Mouse (Mus musculus) heart, adult 2 months (tissue): ENCODE data around the gene Fbxw7. TPM values are rescaled to one million over a fixed set of nuclear protein-coding genes. Genes with fewer than 3 reads are reported as not detected.

ENCODE experiments used
- DNase-seq, 2 experiments: peaks; one replicate each; pipeline ENCODE4 v3.0.0; 2021
- H3K27ac ChIP-seq: fragments of 200-600 bp; 2 replicates; pipeline ENCODE4 v1.8.1; 2022
- H3K27me3 ChIP-seq: fragments of 200-500 bp; 2 replicates; pipeline ENCODE4 v1.6.1; 2012; ENCODE audit warnings: mild to moderate bottlenecking, low read length, inconsistent platforms, mixed read lengths; ENCODE audit not compliant: control insufficient read depth, insufficient read depth
- H3K36me3 ChIP-seq: fragments of 200-500 bp; 2 replicates; pipeline ENCODE4 v1.6.1; 2012; ENCODE audit warnings: low read length, inconsistent platforms; ENCODE audit not compliant: control insufficient read depth, insufficient read depth
- H3K4me1 ChIP-seq: fragments of 200-500 bp; 2 replicates; pipeline ENCODE4 v1.6.1; 2011; ENCODE audit warnings: low read length; ENCODE audit not compliant: control insufficient read depth, insufficient read depth
- H3K4me3 ChIP-seq: fragments of 200-600 bp; 2 replicates; pipeline ENCODE4 v1.8.1; 2022
- H3K79me2 ChIP-seq: fragments of 200-500 bp; replicated peaks from 2 replicates; pipeline ENCODE4 v1.6.1; 2012; ENCODE audit warnings: mild to moderate bottlenecking, inconsistent platforms, low read length, moderate library complexity, mixed read lengths; ENCODE audit not compliant: control insufficient read depth, insufficient read depth
- H3K9ac ChIP-seq: fragments of 200-500 bp; 2 replicates; pipeline ENCODE4 v1.6.1; 2012; ENCODE audit warnings: low read depth, mild to moderate bottlenecking, control low read depth, inconsistent platforms, low read length, mixed read lengths
- CTCF ChIP-seq: fragments of 200-600 bp; IDR thresholded peaks from 2 replicates; pipeline ENCODE4 v1.8.1; 2022; ENCODE audit warnings: antibody characterized with exemption, mild to moderate bottlenecking, moderate library complexity
- EP300 ChIP-seq: fragments of 200-500 bp; IDR thresholded peaks from 2 replicates; pipeline ENCODE4 v1.6.1; 2011; ENCODE audit warnings: low read depth, low read length, control low read depth; ENCODE audit not compliant: insufficient read depth
- POLR2A ChIP-seq: fragments of 200-500 bp; IDR thresholded peaks from 2 replicates; pipeline ENCODE4 v1.6.1; 2011; ENCODE audit warnings: mild to moderate bottlenecking, low read depth, low read length, control low read depth; ENCODE audit not compliant: insufficient read depth
- WGBS: fragments of 180-500 bp; shearing (Covaris S2); methylation state at CpG from one replicate; pipeline ENCODE4 v1.1.7; 2018; 5-methylcytosine and 5-hydroxymethylcytosine counted together
- intact Hi-C: fragments of 180-260 bp; cut with DNase I; formaldehyde crosslinking; loops from one replicate; pipeline ENCODE4 v1.15.1; 2025
- polyA plus RNA-seq: library from polyadenylated mRNA; depleted of rRNA; stranded (reverse); fragments of >200 nt; gene quantifications from 2 replicates; pipeline ENCODE4 v1.2.3, GENCODE M21; 2012; rRNA removed
- total RNA-seq, 2 experiments: library from RNA; stranded (reverse); gene quantifications; 2 replicates each; pipeline ENCODE4 v1.2.3; 2021

Gene Fbxw7
- total and polyA plus RNA-seq, 3 experiments = 14.3 to 44.9 (median 42.8) TPM

DNA sequence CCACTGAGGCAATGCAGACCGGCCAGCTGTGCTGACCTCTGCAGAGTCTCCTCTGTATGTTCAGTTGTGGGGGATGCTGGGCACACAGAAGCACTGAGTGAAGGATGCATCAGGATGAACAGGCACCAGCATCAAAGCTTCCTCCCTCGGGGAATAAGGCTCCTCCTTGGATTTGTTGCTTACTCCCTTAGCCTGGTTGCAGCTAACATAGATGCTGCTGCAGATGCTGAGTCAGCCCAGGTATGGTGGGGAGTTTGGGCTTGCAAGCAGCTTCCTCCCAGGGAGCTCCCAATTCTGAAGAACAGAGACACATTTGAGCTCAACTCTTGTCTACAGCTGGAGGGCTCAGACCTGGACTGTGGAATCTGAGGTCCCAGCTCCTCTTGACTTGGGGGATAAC lies 209.2 kb downstream of the Fbxw7 start:
- intact Hi-C loops = no loop called here
- no peak for TF ChIP-seq CTCF
- no peak for TF ChIP-seq EP300
- TF ChIP-seq POLR2A = no peak
- no peak for DNase-seq
- WGBS = 75% methylated on average over 2 of the region's 2 CpGs
- Histone ChIP-seq H3K27ac (no peak overlapping the region), H3K36me3 (no peaks in the 10 kb centered on the region), H3K79me2 (no peaks in the 10 kb centered on the region), H3K4me3 (no peak overlapping the region), H3K27me3 (no peaks in the 10 kb centered on the region), H3K4me1 (no peaks in the 10 kb centered on the region; the same call in 1 of the 2 replicates), H3K9ac (no peak overlapping the region)

DNA sequence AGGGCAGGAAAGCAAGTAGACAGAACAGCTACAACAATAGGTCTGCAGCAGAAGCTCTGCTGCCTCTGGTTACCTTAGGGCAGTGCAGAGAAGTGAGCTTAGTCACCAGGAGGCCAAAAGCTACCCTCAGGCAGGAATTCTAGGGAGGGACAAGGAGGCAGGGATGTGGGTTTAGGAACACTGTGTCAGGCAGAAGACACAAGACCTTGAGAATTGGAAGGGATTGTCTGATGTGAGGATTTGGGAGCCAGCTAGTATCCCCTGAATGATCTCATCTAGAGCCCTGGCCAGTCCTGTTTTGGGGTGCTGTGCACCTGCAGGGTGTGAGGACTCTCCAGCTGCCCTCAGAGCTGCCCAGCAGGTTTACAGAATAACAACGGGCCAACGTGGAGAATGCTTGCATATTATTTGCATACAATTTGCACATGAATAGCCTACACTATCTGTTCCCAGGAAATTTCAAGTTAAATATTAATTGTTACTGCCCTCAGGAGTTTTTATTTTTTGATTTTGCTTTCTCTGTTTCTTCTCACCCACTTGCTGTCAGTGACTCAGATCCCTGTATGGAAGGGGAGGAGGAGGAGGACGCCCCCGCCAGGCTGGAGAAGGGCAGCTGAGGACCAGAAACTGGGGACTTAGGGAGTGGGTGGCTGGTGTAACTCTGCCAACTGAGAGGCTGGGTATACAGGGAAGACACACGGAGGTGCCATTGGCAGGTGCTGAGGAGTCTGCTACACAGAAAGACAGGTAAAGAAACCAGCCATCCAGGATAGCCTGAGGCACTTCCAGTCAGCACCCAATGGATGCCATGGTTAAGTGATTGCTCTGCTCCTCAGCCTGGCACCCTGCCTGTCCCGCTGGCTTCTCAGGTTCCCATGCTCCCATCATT lies 210.0 kb downstream of the Fbxw7 start:
- intact Hi-C loops = no loop called here
- 48% methylated on average over 6 of the region's 6 CpGs for WGBS

More for the DNA sequence above, 210.0 kb downstream of the Fbxw7 start:
- no peak for TF ChIP-seq CTCF
- TF ChIP-seq POLR2A = no peak
- no peak for TF ChIP-seq EP300
- DNase-seq = no peak
- Histone ChIP-seq H3K79me2 (no peaks in the 10 kb centered on the region), H3K27me3 (no peaks in the 10 kb centered on the region), H3K4me3 (no peak overlapping the region), H3K27ac (no peak overlapping the region), H3K4me1 (no peaks in the 10 kb centered on the region; the same call in 1 of the 2 replicates), H3K9ac (no peak overlapping the region), H3K36me3 (no peaks in the 10 kb centered on the region)

Other genes starting within 250 kb of the Fbxw7 start
- gene Arfip1, start 232.6 kb upstream of the Fbxw7 start, total RNA-seq = 10 to 100 TPM; 14.8 TPM
- gene Arfip1, start 232.6 kb upstream of the Fbxw7 start, polyA plus RNA-seq = 5.6 and 9.8 TPM in 2 replicates
- under 1 TPM in 1 of 2 experiments, not detected in 1; 0.08 TPM for gene Tigd4, start 221.7 kb upstream of the Fbxw7 start, total RNA-seq
- not detected in 2 replicates for gene Tigd4, start 221.7 kb upstream of the Fbxw7 start, polyA plus RNA-seq
- gene Tmem154, start 149.1 kb upstream of the Fbxw7 start, total RNA-seq = 1 to 10 TPM; 1.6 to 2.1 TPM
- 2.1 TPM in 2 replicates for gene Tmem154, start 149.1 kb upstream of the Fbxw7 start, polyA plus RNA-seq